Mouse (Mus musculus): ENCODE data around the gene Amd1. TPM values are rescaled to one million over a fixed set of nuclear protein-coding genes. Genes with fewer than 3 reads are reported as not detected.

The Amd1 gene
- 34.0 TPM for polyA plus RNA-seq (2012; fragmentation: generic; extraction: Trizol)

GRCm38 (mm10) chr10:40302140-40302985 is at the start of gene Amd1:
Gene Amd1, minus strand, starts transcription at chr10:40302186.
- H3ac ChIP-seq (ENCODE audit: control insufficient read depth, insufficient read length), result peak within 1 kb of the TSS; percentile 97
- TF ChIP-seq TCF3 (IDR thresholded peaks at IDR 0.05; ENCODE audit: insufficient read length, low read depth) (no peak), REST (IDR thresholded peaks at IDR 0.05; ENCODE audit: insufficient read depth, insufficient read length) (no peak), MYOD1 (IDR thresholded peaks at IDR 0.05; ENCODE audit: control insufficient read depth in 1 of 3, insufficient read length in 2 of 3, low read depth in 2 of 3) (no peak), E2F4 (IDR thresholded peaks at IDR 0.05; ENCODE audit: insufficient read depth) (no peak), POLR2AphosphoS2 (IDR thresholded peaks at IDR 0.05; ENCODE audit: insufficient read length, low read depth) (peak; percentile 41), USF1 (IDR thresholded peaks at IDR 0.05; ENCODE audit: low read depth) (no peak), POLR2A (IDR thresholded peaks at IDR 0.05; ENCODE audit: insufficient read length, low read depth) (peak; percentile 69), CEBPB (IDR thresholded peaks at IDR 0.05; ENCODE audit: insufficient read depth, poor library complexity, severe bottlenecking) (no peak), MYOG (IDR thresholded peaks at IDR 0.05; ENCODE audit: control insufficient read depth in 1 of 3, insufficient read depth in 1 of 3, insufficient read length in 2 of 3, low read depth in 2 of 3) (peak in 1 of 3 experiments; percentile 3), MAX (IDR thresholded peaks at IDR 0.05; ENCODE audit: low read depth) (no peak), TCF12 (IDR thresholded peaks at IDR 0.05; ENCODE audit: insufficient read depth, poor library complexity, severe bottlenecking) (no peak), SRF (IDR thresholded peaks at IDR 0.05; ENCODE audit: control insufficient read depth, insufficient read length, low read depth) (peak; percentile 59)
- peak within 1 kb of the TSS; percentile 92 for H3K4me2 ChIP-seq (ENCODE audit: low read depth)
- H3K36me3 ChIP-seq (ENCODE audit: control insufficient read depth, insufficient read depth), result no peaks in the 10 kb centered on the region
- H3K79me2 ChIP-seq (ENCODE audit: control insufficient read depth, insufficient read depth), result peaks cover 37% of the 10 kb centered on the region
- no peaks in the 10 kb centered on the region for H3K27me3 ChIP-seq (ENCODE audit: control insufficient read depth, insufficient read depth, insufficient read length)
- peak within 1 kb of the TSS; percentile 82 for H3K4me3 ChIP-seq

DNA sequence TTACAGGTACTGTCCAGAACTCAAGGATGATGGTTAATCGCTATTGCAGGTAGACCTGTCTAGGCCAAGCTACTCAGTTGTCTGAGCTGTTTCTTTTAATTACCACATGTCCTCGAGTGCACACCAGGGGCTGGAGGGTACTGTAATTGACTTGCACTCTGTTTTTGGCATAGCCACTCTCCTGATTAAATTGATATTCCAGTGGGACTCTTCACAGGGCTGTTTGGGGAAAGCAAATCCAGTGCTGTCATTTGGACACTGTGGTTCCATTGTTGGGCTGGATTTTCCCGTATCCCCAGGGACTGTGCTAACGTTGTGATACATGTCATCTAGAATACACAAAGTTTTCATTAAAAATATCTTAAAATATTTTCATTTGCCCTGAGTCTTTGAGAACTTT is 49.2 kb upstream of the Amd1 start:
- H3K27me3 ChIP-seq (ENCODE audit: control insufficient read depth, insufficient read depth, insufficient read length), result no peaks in the 10 kb centered on the region
- no peaks in the 10 kb centered on the region for H3K79me2 ChIP-seq (ENCODE audit: control insufficient read depth, insufficient read depth)
- H3K36me3 ChIP-seq (ENCODE audit: control insufficient read depth, insufficient read depth), result no peaks in the 10 kb centered on the region
- TF ChIP-seq E2F4 (IDR thresholded peaks at IDR 0.05; ENCODE audit: insufficient read depth), result no peak
- no peak for TF ChIP-seq MYOD1 (IDR thresholded peaks at IDR 0.05; ENCODE audit: control insufficient read depth in 1 of 3, insufficient read length in 2 of 3, low read depth in 2 of 3)
- no peak for TF ChIP-seq CEBPB (IDR thresholded peaks at IDR 0.05; ENCODE audit: insufficient read depth, poor library complexity, severe bottlenecking)
- TF ChIP-seq TCF12 (IDR thresholded peaks at IDR 0.05; ENCODE audit: insufficient read depth, poor library complexity, severe bottlenecking), result no peak
- no peak overlapping the region for H3ac ChIP-seq (ENCODE audit: control insufficient read depth, insufficient read length)
- H3K4me2 ChIP-seq (ENCODE audit: low read depth), result no peak overlapping the region
- H3K4me3 ChIP-seq, result peak overlapping the region; percentile 45

DNA sequence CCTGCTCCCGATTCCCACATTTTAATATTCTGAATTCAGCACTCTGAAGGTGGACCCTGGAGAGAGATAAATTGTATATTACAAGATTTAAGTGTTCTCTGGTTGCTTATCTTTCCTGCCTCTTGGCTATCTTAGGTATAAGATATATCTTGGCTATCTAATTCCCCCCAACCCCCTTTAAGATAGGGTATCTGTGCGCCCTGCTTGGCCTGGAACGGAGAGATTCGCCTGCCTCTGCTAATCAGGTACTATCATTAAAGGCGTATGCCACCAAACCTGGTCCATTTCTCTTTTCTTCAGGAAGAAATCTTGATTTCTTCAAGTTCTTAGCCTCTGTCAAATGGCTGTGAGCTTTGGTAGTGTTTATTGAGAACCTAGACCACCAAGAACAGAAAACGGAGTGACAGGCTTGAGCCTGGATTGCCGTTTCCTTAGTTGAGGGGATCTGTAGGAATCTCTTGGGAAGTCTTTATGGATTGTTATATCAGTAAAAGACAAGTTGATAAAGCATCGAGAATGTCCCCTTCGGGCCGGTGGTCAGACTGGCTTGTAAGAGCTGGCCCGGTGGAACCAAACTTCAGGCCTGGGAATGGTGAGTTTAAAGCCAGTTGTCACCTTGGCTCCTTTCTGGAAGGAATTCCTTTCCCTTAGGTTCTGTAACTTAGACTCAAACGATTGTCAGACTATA is 48.4 kb upstream of the Amd1 start:
- Histone ChIP-seq H3K36me3 (ENCODE audit: control insufficient read depth, insufficient read depth) (no peaks in the 10 kb centered on the region), H3K79me2 (ENCODE audit: control insufficient read depth, insufficient read depth) (no peaks in the 10 kb centered on the region), H3ac (ENCODE audit: control insufficient read depth, insufficient read length) (peak overlapping the region; percentile 49), H3K4me3 (peak overlapping the region; percentile 45), H3K27me3 (ENCODE audit: control insufficient read depth, insufficient read depth, insufficient read length) (no peaks in the 10 kb centered on the region), H3K4me2 (ENCODE audit: low read depth) (peak overlapping the region; percentile 79)
- TF ChIP-seq MYOG (IDR thresholded peaks at IDR 0.05; ENCODE audit: control insufficient read depth in 1 of 3, insufficient read depth in 1 of 3, insufficient read length in 2 of 3, low read depth in 2 of 3), result no peak
- no peak for TF ChIP-seq SRF (IDR thresholded peaks at IDR 0.05; ENCODE audit: control insufficient read depth, insufficient read length, low read depth)
- TF ChIP-seq MYOD1 (IDR thresholded peaks at IDR 0.05; ENCODE audit: control insufficient read depth in 1 of 3, insufficient read length in 2 of 3, low read depth in 2 of 3), result no peak
- no peak for TF ChIP-seq POLR2AphosphoS2 (IDR thresholded peaks at IDR 0.05; ENCODE audit: insufficient read length, low read depth)
- no peak for TF ChIP-seq TCF12 (IDR thresholded peaks at IDR 0.05; ENCODE audit: insufficient read depth, poor library complexity, severe bottlenecking)
- no peak for TF ChIP-seq E2F4 (IDR thresholded peaks at IDR 0.05; ENCODE audit: insufficient read depth)
- no peak for TF ChIP-seq REST (IDR thresholded peaks at IDR 0.05; ENCODE audit: insufficient read depth, insufficient read length)
- no peak for TF ChIP-seq POLR2A (IDR thresholded peaks at IDR 0.05; ENCODE audit: insufficient read length, low read depth)
- no peak for TF ChIP-seq CEBPB (IDR thresholded peaks at IDR 0.05; ENCODE audit: insufficient read depth, poor library complexity, severe bottlenecking)
- TF ChIP-seq TCF3 (IDR thresholded peaks at IDR 0.05; ENCODE audit: insufficient read length, low read depth), result no peak
- TF ChIP-seq USF1 (IDR thresholded peaks at IDR 0.05; ENCODE audit: low read depth), result no peak
- TF ChIP-seq MAX (IDR thresholded peaks at IDR 0.05; ENCODE audit: low read depth), result no peak

- Histone ChIP-seq H3K79me2 (ENCODE audit: control insufficient read depth, insufficient read depth) (no peaks in the 10 kb centered on the region), H3K27me3 (ENCODE audit: control insufficient read depth, insufficient read depth, insufficient read length) (no peaks in the 10 kb centered on the region), H3K36me3 (ENCODE audit: control insufficient read depth, insufficient read depth) (no peaks in the 10 kb centered on the region), H3K4me3 (peak overlapping the region; percentile 45), H3K4me2 (ENCODE audit: low read depth) (peak overlapping the region; percentile 79), H3ac (ENCODE audit: control insufficient read depth, insufficient read length) (peak overlapping the region; percentile 49)
- TF ChIP-seq MYOD1 (IDR thresholded peaks at IDR 0.05; ENCODE audit: control insufficient read depth in 1 of 3, insufficient read length in 2 of 3, low read depth in 2 of 3) (no peak), REST (IDR thresholded peaks at IDR 0.05; ENCODE audit: insufficient read depth, insufficient read length) (no peak), CEBPB (IDR thresholded peaks at IDR 0.05; ENCODE audit: insufficient read depth, poor library complexity, severe bottlenecking) (no peak), POLR2A (IDR thresholded peaks at IDR 0.05; ENCODE audit: insufficient read length, low read depth) (peak; percentile 24), POLR2AphosphoS2 (IDR thresholded peaks at IDR 0.05; ENCODE audit: insufficient read length, low read depth) (no peak), E2F4 (IDR thresholded peaks at IDR 0.05; ENCODE audit: insufficient read depth) (peak; percentile 71)
Measured at GRCm38 (mm10) chr10:40349631-40350177, 47.7 kb upstream of the Amd1 start.
